Mouse (Mus musculus) megakaryocyte, adult 5-6 weeks (primary cell): ENCODE measurements around the gene Rraga. TPM values are rescaled to one million over a fixed set of nuclear protein-coding genes. Genes with fewer than 3 reads are reported as not detected.

Experiments used
- ATAC-seq: 2 replicates; pipeline ENCODE4 v1.8.0; 2016; ENCODE audit warnings: mild to moderate bottlenecking, inconsistent platforms; ENCODE audit not compliant: poor library complexity, severe bottlenecking
- total RNA-seq, 2 experiments: library from RNA; stranded (forward) in 1 of 2; stranded (reverse) in 1 of 2; fragments of 153-499, 151-499 nt in 1 of 2; fragments of 221-1000, 200-1000 nt in 1 of 2; gene quantifications; 2 replicates each; pipeline versions ENCODE4 v1.2.3 to v1.2.4; 2015 to 2017

The Rraga gene
- total RNA-seq (2015) (42.4 and 49.4 TPM in 2 replicates), total RNA-seq (2017) (13.0 and 19.1 TPM in 2 replicates)

- peak; percentile 92 for ATAC-seq
These were observed at the start of gene Rraga for GRCm38 (mm10) chr4:86575283-86575983. Gene Rraga (plus strand): TSS chr4:86575668.

- no peak for ATAC-seq
These were observed 48.0 kb upstream of the Rraga start for GRCm38 (mm10) chr4:86527162-86528136.

GRCm38 (mm10) chr4:86529161-86529560, 46.3 kb upstream of the Rraga start:
- no peak for ATAC-seq

- no peak for ATAC-seq
These were observed 41.9 kb upstream of the Rraga start for GRCm38 (mm10) chr4:86533406-86534090.

GRCm38 (mm10) chr4:86534091-86534481, 41.4 kb upstream of the Rraga start:
- no peak for ATAC-seq

- 0 out of 2 replicates have a peak, but pooled peaks have one; percentile 43 for ATAC-seq
These were observed 37.5 kb upstream of the Rraga start for GRCm38 (mm10) chr4:86537972-86538371.

- no peak for ATAC-seq
These were observed 36.5 kb upstream of the Rraga start for GRCm38 (mm10) chr4:86538936-86539335.

GRCm38 (mm10) chr4:86541573-86541972, 33.9 kb upstream of the Rraga start:
- ATAC-seq = no peak

- no peak for ATAC-seq
These were observed 31.5 kb upstream of the Rraga start for GRCm38 (mm10) chr4:86543999-86544398.

GRCm38 (mm10) chr4:86545615-86546014, 29.9 kb upstream of the Rraga start:
- ATAC-seq = no peak

GRCm38 (mm10) chr4:86548332-86548731, 27.1 kb upstream of the Rraga start:
- ATAC-seq = peak; percentile 87

- ATAC-seq = peak; percentile 63; the same call in 1 of the 2 replicates
These were observed 20.3 kb upstream of the Rraga start for GRCm38 (mm10) chr4:86555035-86555707.

GRCm38 (mm10) chr4:86557371-86557770, 18.1 kb upstream of the Rraga start:
- ATAC-seq = no peak

GRCm38 (mm10) chr4:86558228-86558627, 17.2 kb upstream of the Rraga start, which contains the start of gene Saxo1:
Gene Saxo1 (minus strand): TSS chr4:86558328.
- no peak for ATAC-seq

GRCm38 (mm10) chr4:86559006-86559405, 16.5 kb upstream of the Rraga start:
- no peak for ATAC-seq

GRCm38 (mm10) chr4:86561061-86561460, 14.4 kb upstream of the Rraga start:
- no peak for ATAC-seq

- no peak; the same call in 1 of the 2 replicates for ATAC-seq
These were observed 557 bp upstream of the Rraga start for GRCm38 (mm10) chr4:86574939-86575282.

- peak; percentile 4; the same call in 1 of the 2 replicates for ATAC-seq
These were observed 663 bp downstream of the Rraga start for GRCm38 (mm10) chr4:86576120-86576541.

- ATAC-seq = no peak
These were observed 1.3 kb downstream of the Rraga start for GRCm38 (mm10) chr4:86576630-86577225.

- ATAC-seq = peak; percentile 43
These were observed 4.6 kb downstream of the Rraga start for GRCm38 (mm10) chr4:86580056-86580455.
